Mouse (Mus musculus): Measurements from ENCODE around the gene Fam45a.

- TF ChIP-seq CTCF (IDR thresholded peaks at IDR 0.05; ENCODE audit: low read depth, low read length) = no peak
- TF ChIP-seq POLR2A (IDR thresholded peaks at IDR 0.05; ENCODE audit: borderline replicate concordance, low read depth, low read length) = no peak
Measured at GRCm38 (mm10) chr19:60773366-60773765, 38.0 kb upstream of the Fam45a start.
